Mouse (Mus musculus): ENCODE results near the gene Sf1. TPM values are rescaled to one million over a fixed set of nuclear protein-coding genes. Genes with fewer than 3 reads are reported as not detected.

Gene Sf1
- polyA plus RNA-seq, 1 experiment from 2014 or later = 51.9 TPM

DNA sequence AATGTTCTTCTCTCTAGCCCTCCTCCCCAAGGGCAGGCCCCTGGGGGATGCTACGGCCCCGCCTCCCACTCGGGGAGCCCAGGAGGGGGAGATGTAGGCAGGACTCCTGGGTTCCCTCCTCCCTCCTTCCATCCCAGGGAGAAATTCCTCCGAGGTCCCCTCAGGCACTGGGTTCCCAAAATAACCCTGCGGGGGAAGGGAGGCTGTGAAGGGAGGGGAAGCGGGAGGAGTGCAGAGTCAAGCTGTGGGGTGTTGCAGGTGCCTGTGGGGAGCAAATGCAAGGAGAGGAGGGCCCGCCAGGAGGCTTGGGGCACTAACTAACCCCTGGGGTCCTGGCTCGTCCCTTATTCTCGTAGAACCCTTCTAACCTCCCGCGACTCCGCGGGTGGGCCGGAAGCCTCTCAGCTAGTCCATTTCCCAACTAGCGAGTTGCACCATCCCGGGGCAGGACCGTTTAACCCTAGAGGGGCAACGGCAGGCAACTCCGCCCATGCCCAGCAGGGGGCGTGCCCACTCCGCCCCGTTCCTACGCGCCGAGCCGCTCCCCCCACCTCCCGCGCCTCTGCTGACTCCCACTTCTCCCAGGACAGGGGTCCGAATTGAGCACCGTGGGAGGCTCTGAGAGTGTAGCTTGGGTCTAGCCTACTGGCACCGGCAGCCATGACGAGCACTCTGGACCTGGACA is 37.8 kb downstream of the Sf1 start:
- no peak overlapping the region for H3K27ac ChIP-seq (ENCODE audit: low read depth, low read length)
- H3K27me3 ChIP-seq (replicated peaks; ENCODE audit: control insufficient read depth, insufficient read depth, low read length) = peaks cover 30% of the 10 kb centered on the region
- H3K36me3 ChIP-seq (ENCODE audit: control insufficient read depth, insufficient read depth) = no peaks in the 10 kb centered on the region
- peak; percentile 91 for TF ChIP-seq CTCF (IDR thresholded peaks at IDR 0.05; ENCODE audit: low read depth)
- H3K4me3 ChIP-seq (ENCODE audit: low read depth, low read length) = peak overlapping the region; percentile 52
- H3K4me2 ChIP-seq (replicated peaks; ENCODE audit: low read depth) = peak overlapping the region; percentile 78
- ATAC-seq = peak; percentile 37
- 0 out of 2 replicates have a peak overlapping the region, but pooled peaks have one; percentile 0 for H3K9ac ChIP-seq (ENCODE audit: low read depth, low read length)
- peaks cover 14% of the 10 kb centered on the region; the same call in 1 of the 2 replicates for H3K4me1 ChIP-seq (replicated peaks; ENCODE audit: control insufficient read depth, insufficient read depth, low read length)
- 1% methylated on average over 32 of the region's 32 CpGs for WGBS
- H3K9me3 ChIP-seq (ENCODE audit: control insufficient read depth) = no peaks in the 10 kb centered on the region

DNA sequence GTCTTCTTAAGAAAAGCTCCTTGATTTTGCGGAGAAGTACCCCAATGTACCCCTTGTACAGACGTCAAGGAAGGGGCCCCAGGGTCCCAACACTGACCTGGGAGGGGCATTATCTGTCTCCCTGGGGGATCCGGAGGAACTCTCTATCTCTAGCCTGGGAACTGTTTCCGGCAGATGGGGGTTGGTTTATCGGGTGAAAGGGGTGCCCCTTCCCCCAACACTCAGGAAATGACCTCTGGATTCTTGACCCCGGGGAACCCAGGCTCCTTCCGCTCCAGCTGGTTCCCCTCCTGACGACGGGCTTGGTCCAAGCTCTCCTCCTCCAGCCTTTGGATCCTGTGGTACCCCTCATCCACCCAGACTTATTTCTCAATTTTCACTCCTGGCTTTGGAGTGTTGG is 38.5 kb downstream of the Sf1 start:
- 6% methylated on average over 9 of the region's 9 CpGs for WGBS
- Histone ChIP-seq H3K4me1 (replicated peaks; ENCODE audit: control insufficient read depth, insufficient read depth, low read length) (peaks cover 14% of the 10 kb centered on the region; the same call in 1 of the 2 replicates), H3K9me3 (ENCODE audit: control insufficient read depth) (no peaks in the 10 kb centered on the region), H3K4me3 (ENCODE audit: low read depth, low read length) (peak overlapping the region; percentile 52), H3K27me3 (replicated peaks; ENCODE audit: control insufficient read depth, insufficient read depth, low read length) (peaks cover 30% of the 10 kb centered on the region), H3K36me3 (ENCODE audit: control insufficient read depth, insufficient read depth) (no peaks in the 10 kb centered on the region), H3K4me2 (replicated peaks; ENCODE audit: low read depth) (peak overlapping the region; percentile 78), H3K9ac (ENCODE audit: low read depth, low read length) (0 out of 2 replicates have a peak overlapping the region, but pooled peaks have one; percentile 0), H3K27ac (ENCODE audit: low read depth, low read length) (no peak overlapping the region)
- no peak for TF ChIP-seq CTCF (IDR thresholded peaks at IDR 0.05; ENCODE audit: low read depth)
- ATAC-seq = no peak

DNA sequence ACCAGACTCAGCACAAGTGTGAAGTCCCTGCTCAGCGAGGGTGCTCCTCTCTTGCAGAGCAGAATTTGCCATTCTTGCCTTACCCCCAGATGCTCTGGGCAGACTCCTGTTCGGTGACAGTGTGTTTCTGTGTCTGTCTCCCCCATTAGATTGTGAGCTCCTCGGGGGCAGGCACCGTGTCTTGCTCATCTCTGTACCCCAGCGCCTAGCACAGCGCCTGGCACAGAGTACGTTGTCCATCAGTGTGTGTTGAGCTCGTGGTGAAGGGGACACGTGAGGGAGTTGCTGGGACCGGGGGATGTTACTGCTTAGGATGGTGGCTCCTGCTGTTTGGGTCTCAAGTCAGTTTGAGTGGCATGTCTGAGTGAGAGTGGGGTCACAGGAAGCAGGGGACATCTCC is 40.4 kb downstream of the Sf1 start:
- Histone ChIP-seq H3K9ac (ENCODE audit: low read depth, low read length) (no peak overlapping the region), H3K4me2 (replicated peaks; ENCODE audit: low read depth) (no peak overlapping the region), H3K4me3 (ENCODE audit: low read depth, low read length) (no peak overlapping the region), H3K4me1 (replicated peaks; ENCODE audit: control insufficient read depth, insufficient read depth, low read length) (peaks cover 11% of the 10 kb centered on the region; the same call in 1 of the 2 replicates), H3K9me3 (ENCODE audit: control insufficient read depth) (no peaks in the 10 kb centered on the region), H3K27ac (ENCODE audit: low read depth, low read length) (no peak overlapping the region), H3K36me3 (ENCODE audit: control insufficient read depth, insufficient read depth) (no peaks in the 10 kb centered on the region), H3K27me3 (replicated peaks; ENCODE audit: control insufficient read depth, insufficient read depth, low read length) (peaks cover 23% of the 10 kb centered on the region)
- no peak for ATAC-seq
- TF ChIP-seq CTCF (IDR thresholded peaks at IDR 0.05; ENCODE audit: low read depth) = no peak
- 84% methylated on average over 10 of the region's 10 CpGs for WGBS

DNA sequence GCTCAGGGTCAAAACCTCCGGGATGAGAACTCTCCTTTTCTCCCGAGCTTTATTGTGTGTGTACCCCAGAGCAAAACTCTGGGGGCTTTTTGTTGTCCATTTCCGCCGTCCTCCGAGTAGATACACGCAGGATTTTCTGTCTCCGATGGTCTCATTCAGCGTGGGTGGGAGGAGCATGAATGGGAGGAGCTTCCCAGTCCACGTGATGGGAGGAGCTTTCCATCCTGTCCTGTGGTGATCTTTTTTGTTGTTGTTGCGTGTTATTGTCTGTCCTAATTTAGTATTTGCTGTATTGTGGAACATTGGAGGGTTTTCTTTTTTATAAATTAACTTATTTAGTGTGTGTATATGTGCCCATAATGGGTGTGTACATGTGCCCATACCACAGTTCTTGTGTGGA is 41.9 kb downstream of the Sf1 start:
- Histone ChIP-seq H3K4me2 (replicated peaks; ENCODE audit: low read depth) (no peak overlapping the region), H3K4me3 (ENCODE audit: low read depth, low read length) (no peak overlapping the region), H3K9ac (ENCODE audit: low read depth, low read length) (no peak overlapping the region), H3K4me1 (replicated peaks; ENCODE audit: control insufficient read depth, insufficient read depth, low read length) (peaks cover 6% of the 10 kb centered on the region; the same call in 1 of the 2 replicates), H3K36me3 (ENCODE audit: control insufficient read depth, insufficient read depth) (no peaks in the 10 kb centered on the region), H3K27ac (ENCODE audit: low read depth, low read length) (no peak overlapping the region), H3K27me3 (replicated peaks; ENCODE audit: control insufficient read depth, insufficient read depth, low read length) (peaks cover 18% of the 10 kb centered on the region), H3K9me3 (ENCODE audit: control insufficient read depth) (no peaks in the 10 kb centered on the region)
- 70% methylated on average over 10 of the region's 10 CpGs for WGBS
- ATAC-seq = no peak
- TF ChIP-seq CTCF (IDR thresholded peaks at IDR 0.05; ENCODE audit: low read depth) = no peak

DNA sequence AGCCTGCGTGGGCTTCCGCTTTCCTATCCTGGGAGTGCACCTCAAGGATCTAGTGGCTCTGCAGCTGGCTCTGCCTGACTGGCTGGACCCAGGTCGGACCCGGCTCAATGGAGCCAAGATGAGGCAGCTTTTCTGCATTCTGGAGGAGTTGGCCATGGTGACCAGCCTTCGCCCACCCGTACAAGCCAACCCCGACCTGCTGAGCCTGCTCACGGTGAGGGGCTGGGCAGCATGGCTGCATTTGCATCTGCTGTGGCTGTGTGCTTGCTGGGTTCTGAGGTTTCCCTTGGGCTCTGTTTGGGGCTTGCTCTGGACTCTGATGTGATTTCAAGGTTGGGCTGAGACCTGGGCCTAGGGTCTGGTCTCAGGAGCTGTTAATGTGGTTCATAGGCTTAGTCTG is 43.6 kb downstream of the Sf1 start:
- WGBS = 85% methylated on average over 8 of the region's 8 CpGs
- H3K27ac ChIP-seq (ENCODE audit: low read depth, low read length) = no peak overlapping the region
- H3K27me3 ChIP-seq (replicated peaks; ENCODE audit: control insufficient read depth, insufficient read depth, low read length) = peaks cover 6% of the 10 kb centered on the region; the same call in 1 of the 2 replicates
- H3K4me3 ChIP-seq (ENCODE audit: low read depth, low read length) = no peak overlapping the region
- no peaks in the 10 kb centered on the region for H3K9me3 ChIP-seq (ENCODE audit: control insufficient read depth)
- H3K4me1 ChIP-seq (replicated peaks; ENCODE audit: control insufficient read depth, insufficient read depth, low read length) = peaks cover 2% of the 10 kb centered on the region; the same call in 1 of the 2 replicates
- no peaks in the 10 kb centered on the region; the same call in 1 of the 2 replicates for H3K36me3 ChIP-seq (ENCODE audit: control insufficient read depth, insufficient read depth)
- no peak overlapping the region for H3K9ac ChIP-seq (ENCODE audit: low read depth, low read length)
- no peak overlapping the region for H3K4me2 ChIP-seq (replicated peaks; ENCODE audit: low read depth)
- TF ChIP-seq CTCF (IDR thresholded peaks at IDR 0.05; ENCODE audit: low read depth) = no peak
- no peak for ATAC-seq

DNA sequence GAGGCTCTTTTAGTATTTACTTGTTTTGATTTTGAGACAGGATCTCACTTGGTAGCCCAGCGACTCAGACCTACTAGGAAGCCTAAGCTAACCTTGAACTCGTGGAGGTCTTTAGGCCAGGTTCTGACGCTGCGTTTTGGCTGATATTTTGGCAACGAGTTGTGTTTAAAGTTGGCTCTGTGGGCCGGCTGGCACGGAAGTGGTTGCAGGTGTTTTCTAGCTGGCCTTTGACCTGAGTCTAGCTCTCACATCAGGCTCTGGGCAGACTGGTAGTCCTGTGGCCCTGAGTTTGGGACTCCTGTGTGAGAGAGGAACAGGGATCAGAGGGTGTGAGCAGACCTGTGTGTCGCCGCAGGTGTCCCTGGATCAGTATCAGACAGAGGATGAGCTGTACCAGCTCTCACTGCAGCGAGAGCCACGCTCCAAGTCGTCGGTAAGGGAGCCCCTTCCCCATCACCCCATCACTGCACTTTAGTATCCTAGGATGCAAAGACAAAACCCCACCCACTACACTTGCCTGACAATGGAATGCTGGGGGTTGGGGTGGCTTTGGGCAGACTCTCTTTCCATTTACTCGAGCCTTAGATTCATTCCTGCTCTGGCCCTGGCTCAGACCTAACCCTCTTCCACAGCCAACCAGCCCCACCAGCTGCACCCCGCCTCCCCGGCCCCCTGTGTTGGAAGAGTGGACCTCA is 44.5 kb downstream of the Sf1 start:
- H3K4me3 ChIP-seq (ENCODE audit: low read depth, low read length) = no peak overlapping the region
- no peak for TF ChIP-seq CTCF (IDR thresholded peaks at IDR 0.05; ENCODE audit: low read depth)
- no peaks in the 10 kb centered on the region for H3K9me3 ChIP-seq (ENCODE audit: control insufficient read depth)
- ATAC-seq = no peak
- H3K27ac ChIP-seq (ENCODE audit: low read depth, low read length) = no peak overlapping the region
- H3K27me3 ChIP-seq (replicated peaks; ENCODE audit: control insufficient read depth, insufficient read depth, low read length) = no peaks in the 10 kb centered on the region; the same call in 1 of the 2 replicates
- no peak overlapping the region for H3K9ac ChIP-seq (ENCODE audit: low read depth, low read length)
- H3K36me3 ChIP-seq (ENCODE audit: control insufficient read depth, insufficient read depth) = no peaks in the 10 kb centered on the region; the same call in 1 of the 2 replicates
- 63% methylated on average over 16 of the region's 16 CpGs for WGBS
- H3K4me1 ChIP-seq (replicated peaks; ENCODE audit: control insufficient read depth, insufficient read depth, low read length) = no peaks in the 10 kb centered on the region
- H3K4me2 ChIP-seq (replicated peaks; ENCODE audit: low read depth) = no peak overlapping the region

All from intestine, postnatal 0 days (tissue).